Mouse (Mus musculus): ENCODE data around the gene Kat14. TPM values are rescaled to one million over a fixed set of nuclear protein-coding genes. Genes with fewer than 3 reads are reported as not detected.

Gene Kat14
- polyA plus RNA-seq, 1 experiment from 2014 or later = 41.2 TPM

DNA sequence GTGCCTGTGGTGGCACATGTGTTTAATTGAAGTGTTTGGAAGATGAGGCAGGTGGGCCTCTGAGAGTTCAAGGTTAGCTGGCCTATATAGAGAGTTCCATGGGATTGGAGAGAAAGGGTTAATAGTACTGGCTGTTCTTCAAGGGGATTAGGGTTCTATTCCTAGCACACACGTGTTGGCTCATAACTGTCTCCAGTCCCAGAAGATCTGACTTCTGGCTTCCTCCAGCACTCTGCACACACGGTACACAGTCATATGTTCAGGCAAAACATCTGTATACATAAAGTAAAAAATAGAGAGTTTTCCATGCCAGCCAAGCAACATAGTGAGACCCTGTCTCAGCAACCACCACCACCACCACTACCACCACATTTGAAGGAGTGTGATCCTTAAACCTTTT, 17.5 kb downstream of the Kat14 start:
- no peak for DNase-seq (ENCODE audit: low spot score)
- H3K9me3 ChIP-seq (replicated peaks; ENCODE audit: control insufficient read depth, low read length) = no peaks in the 10 kb centered on the region
- no peak overlapping the region for H3K9ac ChIP-seq (replicated peaks; ENCODE audit: low read length)
- ATAC-seq (replicated peaks; ENCODE audit: insufficient number of reproducible peaks, low FRiP score, low TSS enrichment, low read depth) = no peak
- no peaks in the 10 kb centered on the region for H3K4me1 ChIP-seq (ENCODE audit: control insufficient read depth, insufficient read depth, low read length)
- no peak overlapping the region for H3K4me3 ChIP-seq (ENCODE audit: low read depth, low read length)
- peaks cover 9% of the 10 kb centered on the region for H3K36me3 ChIP-seq (replicated peaks; ENCODE audit: control insufficient read depth, insufficient read depth, low read depth, low read length)
- 72% methylated on average over 2 of the region's 2 CpGs for WGBS
- H3K27me3 ChIP-seq (ENCODE audit: control insufficient read depth, insufficient read depth, low read length) = no peaks in the 10 kb centered on the region
- no peak overlapping the region for H3K4me2 ChIP-seq (ENCODE audit: low read depth, low read length)
- H3K27ac ChIP-seq (replicated peaks; ENCODE audit: low read depth, low read length) = no peak overlapping the region

DNA sequence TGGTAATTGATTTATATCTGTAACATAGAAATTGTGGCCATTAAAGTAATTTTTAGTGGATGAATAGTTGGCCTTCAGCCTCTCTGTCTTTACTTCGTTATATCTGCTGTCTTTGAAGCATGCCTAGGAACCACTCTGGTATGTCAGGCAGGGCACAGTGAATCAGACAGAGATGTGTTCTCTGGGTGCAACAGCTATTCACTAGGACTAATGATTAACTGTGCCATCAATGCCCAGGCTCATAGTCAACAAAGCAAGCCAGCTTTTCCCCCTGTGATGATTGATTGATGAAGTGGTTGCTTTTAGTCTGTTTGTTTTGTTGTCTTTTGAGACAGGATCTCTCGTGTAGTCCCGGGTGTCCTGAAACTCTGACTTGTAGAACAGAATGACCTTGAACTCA, 19.6 kb downstream of the Kat14 start:
- Histone ChIP-seq H3K36me3 (replicated peaks; ENCODE audit: control insufficient read depth, insufficient read depth, low read depth, low read length) (peaks cover 11% of the 10 kb centered on the region), H3K27ac (replicated peaks; ENCODE audit: low read depth, low read length) (no peak overlapping the region), H3K27me3 (ENCODE audit: control insufficient read depth, insufficient read depth, low read length) (no peaks in the 10 kb centered on the region), H3K4me2 (ENCODE audit: low read depth, low read length) (no peak overlapping the region), H3K4me1 (ENCODE audit: control insufficient read depth, insufficient read depth, low read length) (no peaks in the 10 kb centered on the region), H3K9ac (replicated peaks; ENCODE audit: low read length) (no peak overlapping the region), H3K4me3 (ENCODE audit: low read depth, low read length) (no peak overlapping the region), H3K9me3 (replicated peaks; ENCODE audit: control insufficient read depth, low read length) (no peaks in the 10 kb centered on the region)
- ATAC-seq (replicated peaks; ENCODE audit: insufficient number of reproducible peaks, low FRiP score, low TSS enrichment, low read depth) (no peak), DNase-seq (ENCODE audit: low spot score) (no peak)
- WGBS = 85% methylated on average over 3 of the region's 3 CpGs

- ATAC-seq (replicated peaks; ENCODE audit: insufficient number of reproducible peaks, low FRiP score, low TSS enrichment, low read depth) = no peak
- Histone ChIP-seq H3K9ac (replicated peaks; ENCODE audit: low read length) (no peak overlapping the region), H3K9me3 (replicated peaks; ENCODE audit: control insufficient read depth, low read length) (no peaks in the 10 kb centered on the region), H3K36me3 (replicated peaks; ENCODE audit: control insufficient read depth, insufficient read depth, low read depth, low read length) (peaks cover 8% of the 10 kb centered on the region), H3K4me2 (ENCODE audit: low read depth, low read length) (no peak overlapping the region), H3K27ac (replicated peaks; ENCODE audit: low read depth, low read length) (no peak overlapping the region), H3K4me1 (ENCODE audit: control insufficient read depth, insufficient read depth, low read length) (no peaks in the 10 kb centered on the region), H3K4me3 (ENCODE audit: low read depth, low read length) (no peak overlapping the region), H3K27me3 (ENCODE audit: control insufficient read depth, insufficient read depth, low read length) (no peaks in the 10 kb centered on the region)
- WGBS = 90% methylated on average over 4 of the region's 4 CpGs
- no peak for DNase-seq (ENCODE audit: low spot score)
Measured at GRCm38 (mm10) chr2:144399531-144399930, 30.7 kb downstream of the Kat14 start.

DNA sequence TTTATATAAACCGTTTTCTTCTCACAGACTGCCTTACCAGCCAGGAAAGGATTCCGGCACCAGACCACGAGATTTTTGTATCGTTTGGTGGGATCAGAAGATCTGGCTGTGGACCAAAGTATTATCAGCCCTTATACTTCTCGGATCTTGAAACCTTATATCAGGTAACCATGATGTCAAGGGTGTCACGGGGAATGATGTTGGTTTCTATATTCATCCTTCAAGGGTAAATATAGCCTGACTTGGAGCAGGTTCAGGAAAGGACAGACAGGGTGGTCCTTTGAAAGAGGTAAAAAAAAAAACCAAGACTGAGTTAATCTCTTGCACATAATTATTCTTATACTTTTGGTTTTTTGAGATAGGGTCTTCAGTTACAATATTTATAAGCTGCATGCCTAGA, 31.9 kb downstream of the Kat14 start:
- ATAC-seq (replicated peaks; ENCODE audit: insufficient number of reproducible peaks, low FRiP score, low TSS enrichment, low read depth) = no peak
- 89% methylated on average over 6 of the region's 6 CpGs for WGBS
- H3K36me3 ChIP-seq (replicated peaks; ENCODE audit: control insufficient read depth, insufficient read depth, low read depth, low read length) = peaks cover 8% of the 10 kb centered on the region

GRCm38 (mm10) chr2:144409037-144409436, 40.3 kb downstream of the Kat14 start:
- ATAC-seq (replicated peaks; ENCODE audit: insufficient number of reproducible peaks, low FRiP score, low TSS enrichment, low read depth) (no peak), DNase-seq (ENCODE audit: low spot score) (no peak)
- no peak overlapping the region for H3K27ac ChIP-seq (replicated peaks; ENCODE audit: low read depth, low read length)
- H3K9ac ChIP-seq (replicated peaks; ENCODE audit: low read length) = no peak overlapping the region
- peaks cover 21% of the 10 kb centered on the region for H3K36me3 ChIP-seq (replicated peaks; ENCODE audit: control insufficient read depth, insufficient read depth, low read depth, low read length)
- H3K4me3 ChIP-seq (ENCODE audit: low read depth, low read length) = no peak overlapping the region
- H3K4me2 ChIP-seq (ENCODE audit: low read depth, low read length) = no peak overlapping the region
- H3K4me1 ChIP-seq (ENCODE audit: control insufficient read depth, insufficient read depth, low read length) = no peaks in the 10 kb centered on the region
- WGBS = 90% methylated on average over 4 of the region's 4 CpGs
- no peaks in the 10 kb centered on the region for H3K27me3 ChIP-seq (ENCODE audit: control insufficient read depth, insufficient read depth, low read length)
- no peaks in the 10 kb centered on the region for H3K9me3 ChIP-seq (replicated peaks; ENCODE audit: control insufficient read depth, low read length)

More for the DNA sequence above, 31.9 kb downstream of the Kat14 start:
- DNase-seq (ENCODE audit: low spot score) = no peak
- Histone ChIP-seq H3K9me3 (replicated peaks; ENCODE audit: control insufficient read depth, low read length) (no peaks in the 10 kb centered on the region), H3K4me2 (ENCODE audit: low read depth, low read length) (no peak overlapping the region), H3K4me1 (ENCODE audit: control insufficient read depth, insufficient read depth, low read length) (no peaks in the 10 kb centered on the region), H3K4me3 (ENCODE audit: low read depth, low read length) (no peak overlapping the region), H3K27ac (replicated peaks; ENCODE audit: low read depth, low read length) (no peak overlapping the region), H3K9ac (replicated peaks; ENCODE audit: low read length) (no peak overlapping the region), H3K27me3 (ENCODE audit: control insufficient read depth, insufficient read depth, low read length) (no peaks in the 10 kb centered on the region)

- WGBS = 89% methylated on average over 3 of the region's 3 CpGs
- H3K36me3 ChIP-seq (replicated peaks; ENCODE audit: control insufficient read depth, insufficient read depth, low read depth, low read length) = peaks cover 19% of the 10 kb centered on the region
- H3K27me3 ChIP-seq (ENCODE audit: control insufficient read depth, insufficient read depth, low read length) = no peaks in the 10 kb centered on the region
- H3K9ac ChIP-seq (replicated peaks; ENCODE audit: low read length) = no peak overlapping the region
- no peak overlapping the region for H3K27ac ChIP-seq (replicated peaks; ENCODE audit: low read depth, low read length)
- ATAC-seq (replicated peaks; ENCODE audit: insufficient number of reproducible peaks, low FRiP score, low TSS enrichment, low read depth) (no peak), DNase-seq (ENCODE audit: low spot score) (no peak)
- H3K9me3 ChIP-seq (replicated peaks; ENCODE audit: control insufficient read depth, low read length) = no peaks in the 10 kb centered on the region
- H3K4me2 ChIP-seq (ENCODE audit: low read depth, low read length) = no peak overlapping the region
- H3K4me1 ChIP-seq (ENCODE audit: control insufficient read depth, insufficient read depth, low read length) = no peaks in the 10 kb centered on the region
- H3K4me3 ChIP-seq (ENCODE audit: low read depth, low read length) = no peak overlapping the region
Measured at GRCm38 (mm10) chr2:144410603-144411002, 41.8 kb downstream of the Kat14 start.

GRCm38 (mm10) chr2:144414646-144415045, 45.9 kb downstream of the Kat14 start:
- Histone ChIP-seq H3K27ac (replicated peaks; ENCODE audit: low read depth, low read length) (no peak overlapping the region), H3K4me2 (ENCODE audit: low read depth, low read length) (no peak overlapping the region), H3K9me3 (replicated peaks; ENCODE audit: control insufficient read depth, low read length) (no peaks in the 10 kb centered on the region), H3K4me3 (ENCODE audit: low read depth, low read length) (no peak overlapping the region), H3K4me1 (ENCODE audit: control insufficient read depth, insufficient read depth, low read length) (no peaks in the 10 kb centered on the region), H3K36me3 (replicated peaks; ENCODE audit: control insufficient read depth, insufficient read depth, low read depth, low read length) (no peaks in the 10 kb centered on the region), H3K27me3 (ENCODE audit: control insufficient read depth, insufficient read depth, low read length) (no peaks in the 10 kb centered on the region), H3K9ac (replicated peaks; ENCODE audit: low read length) (no peak overlapping the region)
- no peak for ATAC-seq (replicated peaks; ENCODE audit: insufficient number of reproducible peaks, low FRiP score, low TSS enrichment, low read depth)
- no peak for DNase-seq (ENCODE audit: low spot score)
- 90% methylated on average over 1 of the region's 1 CpGs for WGBS

DNA sequence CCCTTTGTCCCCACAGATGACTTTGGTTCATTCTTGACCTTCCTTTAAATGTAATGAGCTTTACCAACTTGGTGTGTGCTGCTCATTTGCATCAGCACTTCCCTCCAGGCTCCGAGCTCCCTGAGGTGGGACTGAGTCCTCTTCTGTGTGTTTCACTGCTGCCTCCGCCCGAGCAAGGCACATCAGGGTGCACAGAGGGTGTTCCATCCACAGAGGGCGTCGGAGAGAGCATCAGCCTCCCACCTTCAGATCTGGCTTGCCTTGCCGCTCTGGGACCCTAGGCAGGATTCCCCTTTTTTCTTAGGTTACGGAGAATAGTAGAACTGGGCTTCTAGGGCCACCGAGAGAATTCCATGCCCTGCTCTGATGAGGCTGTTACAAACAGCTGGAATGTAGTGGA, 48.1 kb downstream of the Kat14 start:
- H3K4me3 ChIP-seq (ENCODE audit: low read depth, low read length) = no peak overlapping the region
- H3K27me3 ChIP-seq (ENCODE audit: control insufficient read depth, insufficient read depth, low read length) = no peaks in the 10 kb centered on the region
- no peak overlapping the region for H3K27ac ChIP-seq (replicated peaks; ENCODE audit: low read depth, low read length)
- DNase-seq (ENCODE audit: low spot score) (no peak), ATAC-seq (replicated peaks; ENCODE audit: insufficient number of reproducible peaks, low FRiP score, low TSS enrichment, low read depth) (no peak)
- H3K4me1 ChIP-seq (ENCODE audit: control insufficient read depth, insufficient read depth, low read length) = no peaks in the 10 kb centered on the region
- WGBS = 43% methylated on average over 8 of the region's 8 CpGs
- H3K9ac ChIP-seq (replicated peaks; ENCODE audit: low read length) = no peak overlapping the region
- no peaks in the 10 kb centered on the region for H3K36me3 ChIP-seq (replicated peaks; ENCODE audit: control insufficient read depth, insufficient read depth, low read depth, low read length)
- H3K9me3 ChIP-seq (replicated peaks; ENCODE audit: control insufficient read depth, low read length) = no peaks in the 10 kb centered on the region
- no peak overlapping the region for H3K4me2 ChIP-seq (ENCODE audit: low read depth, low read length)
